Mouse (Mus musculus) right cerebral cortex, postnatal 25 days (tissue): Measurements from ENCODE around the gene Mxd4.

Source experiments
- DNase-seq: peaks from one replicate; pipeline ENCODE4 v3.0.0; 2022

Gene Mxd4

GRCm38 (mm10) chr5:34195786-34196185 lies 8.3 kb upstream of the Mxd4 start:
- no peak for DNase-seq

- DNase-seq: peak; percentile 47
Observed at GRCm38 (mm10) chr5:34194975-34195662, 7.6 kb upstream of the Mxd4 start.

- no peak for DNase-seq
Observed at GRCm38 (mm10) chr5:34194426-34194825, 6.9 kb upstream of the Mxd4 start.

GRCm38 (mm10) chr5:34191843-34192242 lies 4.3 kb upstream of the Mxd4 start:
- no peak for DNase-seq

GRCm38 (mm10) chr5:34191021-34191420 lies 3.5 kb upstream of the Mxd4 start:
- no peak for DNase-seq

GRCm38 (mm10) chr5:34189521-34189920 lies 2.0 kb upstream of the Mxd4 start:
- DNase-seq: no peak

- no peak for DNase-seq
Observed at GRCm38 (mm10) chr5:34188856-34189255, 1.3 kb upstream of the Mxd4 start.

GRCm38 (mm10) chr5:34186961-34187391 lies 544 bp downstream of the Mxd4 start:
- peak; percentile 53 for DNase-seq

GRCm38 (mm10) chr5:34186391-34186790 lies 1.1 kb downstream of the Mxd4 start:
- DNase-seq: no peak

GRCm38 (mm10) chr5:34185791-34186190 lies 1.7 kb downstream of the Mxd4 start:
- no peak for DNase-seq

- peak; percentile 2 for DNase-seq
Observed at GRCm38 (mm10) chr5:34185051-34185580, 2.4 kb downstream of the Mxd4 start.

- DNase-seq: peak; percentile 3
Observed at GRCm38 (mm10) chr5:34183976-34184375, 3.5 kb downstream of the Mxd4 start.

- DNase-seq: peak; percentile 3
Observed at GRCm38 (mm10) chr5:34183156-34183880, 4.2 kb downstream of the Mxd4 start.

GRCm38 (mm10) chr5:34182486-34182885 lies 5.0 kb downstream of the Mxd4 start:
- DNase-seq: peak; percentile 2

- DNase-seq: peak; percentile 1
Observed at GRCm38 (mm10) chr5:34177821-34178220, 9.7 kb downstream of the Mxd4 start.

GRCm38 (mm10) chr5:34177091-34177490 lies 10.4 kb downstream of the Mxd4 start:
- peak; percentile 4 for DNase-seq

- no peak for DNase-seq
Observed at GRCm38 (mm10) chr5:34176691-34177090, 10.8 kb downstream of the Mxd4 start.

GRCm38 (mm10) chr5:34175403-34175694 lies 12.2 kb downstream of the Mxd4 start:
- peak; percentile 2 for DNase-seq

GRCm38 (mm10) chr5:34174550-34175402 lies 12.7 kb downstream of the Mxd4 start:
- DNase-seq: no peak

- DNase-seq: no peak
Observed at GRCm38 (mm10) chr5:34174021-34174420, 13.5 kb downstream of the Mxd4 start.

- DNase-seq: no peak
Observed at GRCm38 (mm10) chr5:34170726-34171125, 16.8 kb downstream of the Mxd4 start.

- no peak for DNase-seq
Observed at GRCm38 (mm10) chr5:34169954-34170353, 17.6 kb downstream of the Mxd4 start.
